Mouse (Mus musculus): ENCODE measurements around the gene Glipr1.

GRCm38 (mm10) chr10:111995803-111996548 lies 6.5 kb downstream of the Glipr1 start:
- no peak for TF ChIP-seq CTCF (IDR thresholded peaks at IDR 0.05; ENCODE audit: low read depth, low read length)
- TF ChIP-seq POLR2A (IDR thresholded peaks at IDR 0.05; ENCODE audit: borderline replicate concordance, low read depth, low read length), result no peak
